Mouse (Mus musculus) right cerebral cortex, postnatal 4 days (tissue): ENCODE results near the gene Nt5dc3.

Source experiments
- DNase-seq: peaks from one replicate; pipeline ENCODE4 v3.0.0-alpha.2; 2022

Gene Nt5dc3

DNA sequence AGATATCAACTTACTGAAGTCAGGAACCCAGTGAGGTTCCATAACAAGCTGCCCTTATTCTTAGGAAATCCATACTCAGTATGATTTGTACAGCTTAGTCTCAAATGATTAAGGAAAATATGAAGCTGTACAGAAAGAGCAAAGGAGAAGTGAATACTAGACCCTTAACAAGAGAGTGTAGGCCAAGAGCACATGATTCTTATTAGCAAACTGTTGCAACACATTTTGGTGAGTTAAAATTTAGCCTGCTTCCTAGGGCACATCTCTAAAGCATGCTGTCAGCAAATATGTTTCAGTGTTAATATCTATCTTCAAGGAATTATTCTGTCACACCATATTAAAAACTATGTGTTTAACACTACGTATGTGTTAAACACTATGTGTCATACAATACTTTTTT lies 107.6 kb downstream of the Nt5dc3 start:
- no peak for DNase-seq
